Mouse (Mus musculus) lung, postnatal 0 days (tissue): Measurements from ENCODE around the gene Ift74.

Experiments used
- CTCF ChIP-seq: IDR thresholded peaks from 2 replicates; pipeline ENCODE4 v1.5.1; 2016; ENCODE audit warnings: antibody characterized with exemption, mild to moderate bottlenecking
- EP300 ChIP-seq: IDR thresholded peaks from 2 replicates; pipeline ENCODE4 v1.6.1; 2016; ENCODE audit warnings: antibody characterized with exemption, mild to moderate bottlenecking, control low read depth

- no peak for TF ChIP-seq CTCF
- TF ChIP-seq EP300 = no peak
Measured at GRCm38 (mm10) chr4:94649920-94650319, 35.6 kb downstream of the Ift74 start, which contains the start of gene Lrrc19.
